Mouse (Mus musculus) gastrocnemius, postnatal 10 days (tissue): ENCODE results near the gene Hormad2. TPM values are rescaled to one million over a fixed set of nuclear protein-coding genes. Genes with fewer than 3 reads are reported as not detected.

Experiments used
- DNase-seq: peaks from one replicate; pipeline ENCODE4 v3.0.0; 2021; ENCODE audit warnings: mixed read lengths
- total RNA-seq, 2 experiments: library from RNA; stranded (reverse); gene quantifications; 2 replicates each; pipeline ENCODE4 v1.2.3; 2021

Hormad2 gene
- total RNA-seq, 2 experiments from 2014 or later = 0.12 TPM; not detected in 1

GRCm38 (mm10) chr11:4446195-4446868 is 5.4 kb upstream of the Hormad2 start:
- DNase-seq = no peak

DNA sequence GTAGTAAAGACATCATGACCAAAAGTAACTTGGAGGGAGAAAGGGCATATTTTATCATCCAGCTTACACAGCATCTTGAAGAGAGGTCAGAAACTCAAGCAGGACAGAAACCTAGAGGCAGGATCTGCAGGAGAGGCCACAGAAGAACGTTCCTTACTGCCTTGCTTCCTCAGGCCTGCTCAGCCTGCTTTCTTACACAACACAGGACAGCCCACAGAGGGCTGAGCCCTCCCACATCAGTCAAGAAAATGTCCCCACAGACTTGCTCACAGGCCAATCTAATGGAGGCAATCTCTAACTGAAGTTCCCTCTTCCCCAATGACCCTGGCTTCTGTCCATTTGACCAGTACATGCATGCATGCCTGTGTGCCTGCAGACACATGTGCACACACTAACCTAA is 1.4 kb upstream of the Hormad2 start:
- no peak for DNase-seq

DNA sequence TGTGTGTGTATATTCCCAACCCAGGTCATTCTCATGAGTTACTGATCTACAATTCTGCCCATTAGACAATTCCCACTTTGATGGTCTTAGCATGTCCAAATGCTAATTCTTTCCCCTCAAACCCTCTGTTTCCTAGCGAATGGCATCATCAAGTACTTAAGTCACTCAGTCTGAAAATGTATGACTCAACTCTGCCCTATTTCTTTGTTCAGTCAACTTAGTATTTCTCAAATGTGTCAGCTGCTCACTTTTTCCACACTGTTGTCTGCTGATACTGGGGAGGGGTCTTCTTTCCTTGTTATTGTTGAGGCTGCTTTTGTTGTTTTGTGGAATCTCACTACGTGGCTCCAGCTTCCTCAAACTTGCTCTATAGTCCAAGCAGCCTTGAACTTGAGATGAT is 2.7 kb downstream of the Hormad2 start:
- DNase-seq = no peak

- no peak for DNase-seq
Observed at GRCm38 (mm10) chr11:4437318-4437717, 3.6 kb downstream of the Hormad2 start.

DNA sequence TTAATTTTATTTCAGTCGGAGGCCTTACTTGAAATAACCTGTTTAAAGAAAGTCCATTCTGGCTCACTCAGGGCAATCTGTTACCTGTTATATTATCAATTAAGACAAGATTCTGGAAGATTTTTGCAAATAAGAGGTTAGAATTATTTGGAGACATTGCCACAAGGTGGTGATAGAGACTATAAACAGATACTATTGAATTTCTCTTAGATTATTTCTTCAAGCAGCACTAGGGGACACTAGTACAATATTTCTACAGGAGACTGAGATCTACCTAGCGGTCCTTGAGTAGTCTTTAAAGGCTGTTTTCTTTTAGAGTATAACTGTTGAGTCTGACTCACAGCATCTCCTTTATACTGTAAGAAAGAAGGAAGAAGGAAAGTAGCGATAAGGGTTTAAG is 4.3 kb downstream of the Hormad2 start:
- DNase-seq = no peak

DNA sequence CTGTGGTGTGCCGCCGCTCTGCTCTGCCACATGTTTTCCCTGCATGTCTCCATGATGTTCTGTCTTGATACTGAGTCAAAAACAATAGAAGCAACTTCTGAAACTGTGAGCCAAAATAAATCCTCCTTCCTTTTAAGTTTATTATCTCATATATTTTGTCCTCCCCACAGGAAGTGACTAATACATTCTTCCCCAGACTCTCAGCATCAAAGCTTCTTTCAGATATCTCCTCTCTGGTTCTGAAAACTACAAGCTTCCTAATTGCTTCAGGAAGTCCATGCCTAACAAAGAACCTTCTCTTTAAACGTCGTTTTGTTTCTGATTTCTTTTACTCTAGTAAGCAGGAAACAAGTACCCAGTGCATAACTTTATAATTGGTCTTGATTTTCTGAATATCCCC is 6.4 kb downstream of the Hormad2 start:
- no peak for DNase-seq

DNA sequence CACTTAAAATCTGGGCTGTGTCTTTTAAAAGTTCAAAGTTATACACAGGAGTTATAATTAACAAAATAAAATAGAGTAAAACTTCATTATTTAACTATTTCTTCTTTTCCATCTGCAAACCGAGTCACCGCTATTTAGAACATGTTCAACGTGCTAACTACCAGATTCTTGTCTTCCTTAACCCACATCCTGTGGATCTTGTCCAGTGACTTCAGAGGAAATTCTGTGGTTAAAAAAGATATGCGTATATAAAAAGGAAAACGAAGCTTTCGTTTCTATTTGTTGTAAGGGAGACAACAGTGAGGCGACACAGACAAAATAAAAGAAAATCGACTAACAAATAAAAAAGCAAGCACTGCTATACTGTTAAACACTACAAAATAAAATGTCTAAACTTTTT is 17.1 kb downstream of the Hormad2 start:
- no peak for DNase-seq

DNA sequence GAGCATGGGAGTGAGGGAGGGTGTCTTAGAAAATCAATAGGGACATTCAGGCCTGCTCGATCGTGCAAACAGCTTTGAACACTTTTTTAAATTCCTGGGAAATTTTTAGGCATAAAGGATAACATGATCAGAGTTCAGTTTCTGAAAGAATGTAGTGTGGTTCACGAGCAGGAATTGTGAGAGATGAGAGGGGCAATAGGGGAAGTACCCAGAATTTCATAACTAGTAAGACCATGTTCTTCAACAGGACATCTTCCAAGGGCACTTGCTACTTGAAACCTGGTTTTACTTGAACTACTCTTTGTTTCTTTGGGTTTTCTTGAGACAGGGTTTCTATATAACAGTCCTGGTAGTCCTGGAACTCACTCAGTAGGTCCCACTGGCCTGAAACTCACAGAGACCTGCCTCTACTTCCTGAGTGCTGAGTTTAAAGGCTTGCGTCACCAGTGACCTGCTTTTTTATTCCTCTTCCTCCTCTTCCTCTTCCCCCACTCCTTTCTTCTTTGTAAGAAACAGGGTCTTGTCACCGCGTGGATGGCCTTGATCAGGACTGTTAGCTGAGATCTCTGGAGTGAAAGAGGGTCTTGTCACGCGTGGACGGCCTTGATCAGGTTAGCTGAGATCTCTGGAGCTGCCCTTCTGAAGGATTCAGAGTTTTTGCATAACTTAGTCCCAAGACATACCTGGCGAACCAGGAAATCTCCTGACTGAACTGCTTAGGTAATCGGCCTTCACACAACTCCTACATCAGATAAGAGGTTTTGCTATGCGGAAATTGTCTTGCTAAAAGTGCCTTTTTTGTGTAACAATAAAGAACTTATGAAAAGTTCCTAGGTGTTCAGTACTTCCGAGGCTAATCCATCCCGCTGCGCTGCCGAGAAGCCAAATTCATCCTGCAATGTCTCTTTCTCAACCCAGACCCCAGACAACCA is 18.1 kb downstream of the Hormad2 start:
- DNase-seq = no peak

DNA sequence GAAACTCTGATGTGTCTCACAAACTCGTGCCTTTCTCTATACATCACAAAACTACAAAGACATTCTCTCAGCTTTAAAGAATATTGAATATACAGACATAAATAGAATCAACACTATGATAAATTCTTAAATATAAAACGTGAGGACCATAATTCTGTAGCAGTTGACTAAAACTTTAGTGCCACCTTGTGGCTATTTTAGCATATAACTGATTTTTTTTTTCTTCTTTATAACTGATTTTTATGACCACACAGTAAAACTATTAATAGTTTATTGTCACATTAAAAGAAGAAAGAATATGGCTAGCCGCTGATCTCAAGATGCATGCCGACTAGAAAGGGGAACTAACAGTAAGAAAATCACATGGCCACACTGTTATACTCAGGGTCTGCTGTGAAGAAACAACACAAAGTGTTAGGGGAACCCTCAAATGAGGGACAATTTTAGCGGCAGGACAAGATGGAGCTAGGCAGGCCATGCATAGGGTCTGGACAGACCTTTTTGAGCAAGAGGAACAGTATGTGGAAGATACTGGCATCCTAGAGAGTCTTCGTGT is 18.9 kb downstream of the Hormad2 start:
- no peak for DNase-seq

DNA sequence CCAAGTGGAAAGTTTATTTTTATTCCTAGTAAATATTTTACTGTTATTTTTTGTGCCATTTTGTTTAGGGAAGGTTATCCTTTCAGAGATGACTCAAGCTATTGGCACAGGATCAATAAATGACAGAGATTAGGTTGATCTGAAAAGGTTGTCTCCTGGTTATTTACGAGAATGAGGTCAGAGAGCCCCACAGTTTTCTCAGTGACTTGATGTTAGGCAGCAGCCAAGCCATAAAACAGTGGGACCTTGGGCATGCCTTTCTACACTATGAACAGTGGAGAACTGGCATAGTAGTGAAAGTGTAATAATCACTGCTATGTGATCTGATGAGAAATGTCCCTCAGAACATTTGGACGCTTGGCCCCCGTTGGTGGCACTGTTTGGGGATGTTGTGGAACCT is 22.9 kb downstream of the Hormad2 start:
- no peak for DNase-seq

GRCm38 (mm10) chr11:4412294-4412693 is 28.6 kb downstream of the Hormad2 start:
- DNase-seq = no peak

GRCm38 (mm10) chr11:4404277-4404676 is 36.6 kb downstream of the Hormad2 start:
- no peak for DNase-seq

- no peak for DNase-seq
Observed at GRCm38 (mm10) chr11:4403381-4403780, 37.5 kb downstream of the Hormad2 start.

DNA sequence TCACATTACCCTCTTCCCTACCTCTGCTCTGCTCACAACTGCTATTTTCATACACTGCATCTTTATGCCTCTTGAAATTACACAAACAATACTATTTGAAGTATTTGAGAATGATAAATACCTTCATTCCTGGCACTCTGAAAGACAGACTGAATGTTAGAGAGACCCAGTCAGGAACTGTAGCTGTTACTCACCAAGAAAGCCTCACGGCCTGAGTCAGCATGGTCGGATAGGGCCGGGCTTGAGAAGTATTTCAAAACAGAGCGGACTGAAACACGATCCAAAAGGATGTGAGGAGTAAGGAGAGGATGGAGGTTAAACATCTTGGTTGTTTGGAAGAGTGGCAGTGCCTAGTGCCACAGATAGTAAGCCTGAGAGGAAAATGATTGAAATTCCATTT is 39.7 kb downstream of the Hormad2 start:
- DNase-seq = no peak

DNA sequence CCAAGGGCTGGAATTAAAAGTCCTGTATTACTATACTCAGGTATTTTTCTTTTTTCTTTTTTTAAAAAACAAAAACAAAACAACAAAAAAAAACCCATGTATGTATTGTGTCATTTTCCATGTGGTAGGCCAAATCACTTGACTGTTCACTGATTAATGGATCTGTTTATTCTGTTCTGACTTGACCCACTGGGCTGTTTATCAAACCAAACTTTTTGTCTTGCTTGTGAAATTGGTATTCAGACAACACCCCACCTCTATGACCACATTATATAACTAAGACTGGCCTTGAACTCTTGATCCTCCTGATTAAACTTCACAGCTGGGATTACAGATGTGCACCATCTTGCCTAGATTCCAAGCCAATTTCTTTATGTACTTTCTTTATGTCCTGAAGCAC is 46.7 kb downstream of the Hormad2 start:
- DNase-seq = no peak

DNA sequence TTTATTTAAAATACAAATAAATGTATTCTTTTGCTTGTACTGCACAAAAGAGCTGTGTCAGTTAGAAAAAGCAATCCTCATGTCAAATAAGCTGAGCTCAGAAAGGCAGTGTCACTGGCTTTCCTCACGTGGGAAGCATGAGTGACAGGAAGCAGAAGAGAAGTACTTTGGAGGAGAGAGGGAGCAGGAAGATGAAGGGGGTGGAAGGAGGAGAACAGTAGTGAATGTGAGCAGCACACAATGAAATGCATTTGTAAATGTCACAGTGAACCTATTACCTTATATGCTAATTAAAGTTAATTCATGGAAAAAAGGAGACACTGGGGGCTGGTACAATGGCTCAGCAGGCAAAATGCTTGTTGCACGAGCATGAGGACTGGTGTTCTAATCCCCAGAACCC is 52.9 kb downstream of the Hormad2 start:
- DNase-seq = no peak

- DNase-seq = no peak
Observed at GRCm38 (mm10) chr11:4382321-4382720, 58.6 kb downstream of the Hormad2 start.

DNA sequence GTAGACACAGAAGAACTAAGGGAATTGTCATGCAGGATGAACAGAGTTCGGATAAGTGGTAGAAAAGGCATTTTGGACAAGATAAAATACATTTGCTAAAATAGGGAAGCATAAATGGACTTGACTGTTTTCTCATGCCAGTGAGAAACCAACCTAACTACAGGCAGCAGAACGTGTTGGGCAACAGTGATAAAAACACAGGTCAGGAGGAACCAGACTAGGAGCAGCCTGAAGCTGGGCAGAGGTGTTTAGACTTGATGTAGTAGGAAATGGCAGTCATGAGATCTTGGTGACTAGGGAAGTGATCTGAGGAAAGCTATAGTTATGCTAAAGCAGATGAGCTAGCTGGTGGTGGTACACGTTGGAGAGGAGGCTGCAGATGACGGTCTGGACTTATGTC is 61.0 kb downstream of the Hormad2 start:
- DNase-seq = no peak

GRCm38 (mm10) chr11:4366389-4366788 is 74.5 kb downstream of the Hormad2 start:
- no peak for DNase-seq

DNA sequence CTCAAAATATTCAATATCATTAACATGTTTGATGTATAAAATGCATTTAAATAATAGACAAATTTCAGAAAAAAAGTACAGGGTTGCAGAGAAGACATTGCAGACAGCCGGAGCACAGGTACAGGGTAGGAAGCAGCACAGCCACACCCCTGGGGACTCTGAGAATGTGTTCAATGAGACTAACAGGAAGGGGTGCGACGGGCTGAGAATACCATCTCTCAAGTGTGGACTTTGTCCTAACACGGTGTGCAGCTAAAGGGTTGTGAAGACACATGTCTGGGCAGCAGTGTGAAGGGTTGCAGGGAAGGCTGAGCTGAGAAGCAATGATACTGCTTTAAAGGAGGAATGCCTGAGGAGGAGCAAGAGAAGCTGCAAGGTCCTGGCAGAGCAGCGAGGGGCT is 85.5 kb downstream of the Hormad2 start:
- DNase-seq = no peak

DNA sequence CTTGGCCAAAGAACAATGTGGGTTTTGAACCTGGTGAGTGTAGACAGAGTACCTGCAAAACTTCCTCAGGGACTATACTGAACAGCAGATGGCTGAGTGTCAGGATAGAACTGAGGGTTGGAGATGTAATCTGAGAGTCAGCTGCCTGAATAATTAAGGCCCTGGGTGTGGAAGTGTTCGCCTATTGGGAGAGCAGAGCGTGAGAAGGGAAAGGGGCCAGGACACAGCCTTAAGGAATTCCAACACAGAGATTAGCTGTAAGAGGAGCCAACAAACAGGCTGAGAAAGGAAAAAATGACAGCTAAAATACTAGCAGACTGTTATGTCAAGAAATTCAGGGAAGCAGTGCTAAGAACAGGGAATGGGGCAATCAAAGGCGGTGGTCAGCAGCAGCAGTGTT is 88.3 kb downstream of the Hormad2 start:
- DNase-seq = no peak

DNA sequence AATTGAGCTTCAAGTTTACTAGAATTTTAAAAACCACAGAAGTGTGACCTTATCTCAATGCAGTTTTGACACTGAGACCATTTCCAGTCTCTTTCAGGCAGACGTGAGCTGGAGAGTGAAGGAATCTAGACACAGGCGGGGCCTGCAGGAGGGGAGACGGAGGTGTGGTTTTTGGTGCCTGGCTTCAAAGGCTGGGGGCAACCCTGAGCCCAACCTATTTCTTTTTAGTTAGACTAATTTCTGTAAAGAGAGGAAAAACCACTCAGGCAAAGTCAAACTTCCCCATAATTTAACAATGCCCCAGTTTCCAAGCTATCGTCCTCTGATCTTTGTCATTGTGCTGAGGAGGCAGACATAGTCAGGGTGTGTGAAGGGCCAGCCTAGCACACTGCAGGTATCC is 97.0 kb downstream of the Hormad2 start:
- DNase-seq = no peak

- DNase-seq = no peak
Observed at GRCm38 (mm10) chr11:4342027-4342426, 98.9 kb downstream of the Hormad2 start.
